Mouse (Mus musculus) lung, postnatal 14 days (tissue): ENCODE measurements at regions not wholly inside any gene's neighbourhood (a gene's known extent, or its start where the extent isn't known, plus 50 kb on each side); places are given as distances from the start of the nearest gene placed in this dataset.

Source experiments
- DNase-seq: peaks from one replicate; pipeline ENCODE4 v3.0.0; 2021

GRCm38 (mm10) chr5:115790436-115790835, 54.6 kb upstream of the Cit start:
- DNase-seq, result peak; percentile 79
